Mouse (Mus musculus) heart, adult 2 months (tissue): ENCODE measurements around the gene Rnf114. TPM values are rescaled to one million over a fixed set of nuclear protein-coding genes. Genes with fewer than 3 reads are reported as not detected.

Experiments used
- DNase-seq, 2 experiments: peaks; one replicate each; pipeline ENCODE4 v3.0.0; 2021
- H3K27ac ChIP-seq: fragments of 200-600 bp; 2 replicates; pipeline ENCODE4 v1.8.1; 2022
- H3K27me3 ChIP-seq: fragments of 200-500 bp; 2 replicates; pipeline ENCODE4 v1.6.1; 2012; ENCODE audit warnings: mild to moderate bottlenecking, low read length, inconsistent platforms, mixed read lengths; ENCODE audit not compliant: control insufficient read depth, insufficient read depth
- H3K36me3 ChIP-seq: fragments of 200-500 bp; 2 replicates; pipeline ENCODE4 v1.6.1; 2012; ENCODE audit warnings: low read length, inconsistent platforms; ENCODE audit not compliant: control insufficient read depth, insufficient read depth
- H3K4me1 ChIP-seq: fragments of 200-500 bp; 2 replicates; pipeline ENCODE4 v1.6.1; 2011; ENCODE audit warnings: low read length; ENCODE audit not compliant: control insufficient read depth, insufficient read depth
- H3K4me3 ChIP-seq: fragments of 200-600 bp; 2 replicates; pipeline ENCODE4 v1.8.1; 2022
- H3K79me2 ChIP-seq: fragments of 200-500 bp; replicated peaks from 2 replicates; pipeline ENCODE4 v1.6.1; 2012; ENCODE audit warnings: mild to moderate bottlenecking, inconsistent platforms, low read length, moderate library complexity, mixed read lengths; ENCODE audit not compliant: control insufficient read depth, insufficient read depth
- H3K9ac ChIP-seq: fragments of 200-500 bp; 2 replicates; pipeline ENCODE4 v1.6.1; 2012; ENCODE audit warnings: low read depth, mild to moderate bottlenecking, control low read depth, inconsistent platforms, low read length, mixed read lengths
- CTCF ChIP-seq: fragments of 200-600 bp; IDR thresholded peaks from 2 replicates; pipeline ENCODE4 v1.8.1; 2022; ENCODE audit warnings: antibody characterized with exemption, mild to moderate bottlenecking, moderate library complexity
- EP300 ChIP-seq: fragments of 200-500 bp; IDR thresholded peaks from 2 replicates; pipeline ENCODE4 v1.6.1; 2011; ENCODE audit warnings: low read depth, low read length, control low read depth; ENCODE audit not compliant: insufficient read depth
- POLR2A ChIP-seq: fragments of 200-500 bp; IDR thresholded peaks from 2 replicates; pipeline ENCODE4 v1.6.1; 2011; ENCODE audit warnings: mild to moderate bottlenecking, low read depth, low read length, control low read depth; ENCODE audit not compliant: insufficient read depth
- WGBS: fragments of 180-500 bp; shearing (Covaris S2); methylation state at CpG from one replicate; pipeline ENCODE4 v1.1.7; 2018; 5-methylcytosine and 5-hydroxymethylcytosine counted together
- intact Hi-C: fragments of 180-260 bp; cut with DNase I; formaldehyde crosslinking; loops from one replicate; pipeline ENCODE4 v1.15.1; 2025
- polyA plus RNA-seq: library from polyadenylated mRNA; depleted of rRNA; stranded (reverse); fragments of >200 nt; gene quantifications from 2 replicates; pipeline ENCODE4 v1.2.3, GENCODE M21; 2012
- total RNA-seq, 2 experiments: library from RNA; stranded (reverse); gene quantifications; 2 replicates each; pipeline ENCODE4 v1.2.3; 2021

The Rnf114 gene
- total and polyA plus RNA-seq, 3 experiments = 60.4 to 96.3 (median 76.7) TPM

DNA sequence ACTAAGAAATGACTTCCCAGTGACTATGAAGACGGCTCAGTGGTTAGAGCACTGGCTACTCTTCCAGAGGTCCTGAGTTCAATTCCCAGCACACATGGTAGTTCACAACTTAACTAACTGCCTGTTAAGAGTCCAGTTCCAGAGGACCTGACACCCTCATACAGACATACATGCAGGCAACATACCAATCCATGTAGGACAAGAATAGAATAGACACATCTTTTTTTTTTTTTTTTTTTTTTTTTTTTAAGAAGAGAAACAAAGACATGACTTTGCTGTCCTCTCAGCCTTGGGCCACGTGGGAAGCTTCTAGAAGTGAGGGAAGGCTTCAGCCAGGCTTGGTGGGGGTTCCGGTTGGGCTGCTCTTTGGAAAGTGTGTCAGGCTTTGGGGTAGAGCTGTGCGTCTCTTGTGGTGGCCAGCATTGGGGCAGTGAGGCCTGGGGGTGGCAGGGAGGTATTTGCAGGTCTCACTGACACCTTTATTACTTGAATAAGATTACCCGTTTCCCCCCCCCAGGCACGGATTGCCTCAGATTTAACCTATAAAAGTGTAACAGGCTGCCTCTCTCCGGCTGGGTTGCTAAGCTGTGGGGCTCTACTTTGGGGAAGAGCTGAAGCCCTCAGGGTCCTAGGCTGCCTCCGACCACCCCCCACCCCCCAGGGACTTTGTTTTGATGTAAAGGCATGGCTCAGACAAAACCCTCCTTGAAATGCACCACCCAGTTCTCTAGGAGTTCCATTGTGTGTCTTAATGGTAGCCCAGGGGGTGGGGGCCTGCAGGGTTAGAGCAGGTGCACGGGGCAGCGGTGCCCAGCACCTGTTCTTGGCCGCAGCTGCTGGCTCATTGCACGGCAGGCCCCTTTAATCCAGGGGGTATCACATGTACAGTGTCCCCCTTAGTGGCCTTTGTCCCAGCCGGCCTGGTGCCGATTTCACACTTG, 47.4 kb downstream of the Rnf114 start:
- Histone ChIP-seq H3K4me3 (peak overlapping the region; percentile 61), H3K9ac (peak overlapping the region; percentile 41), H3K27me3 (no peaks in the 10 kb centered on the region), H3K36me3 (no peaks in the 10 kb centered on the region), H3K79me2 (no peaks in the 10 kb centered on the region), H3K27ac (peak overlapping the region; percentile 68), H3K4me1 (peaks cover 9% of the 10 kb centered on the region)
- intact Hi-C loops = no loop called here
- no peak for DNase-seq
- TF ChIP-seq EP300 (no peak), POLR2A (no peak), CTCF (no peak)
- WGBS = 67% methylated on average over 14 of the region's 14 CpGs

GRCm38 (mm10) chr2:167540477-167541110, 48.1 kb downstream of the Rnf114 start:
- Histone ChIP-seq H3K36me3 (no peaks in the 10 kb centered on the region), H3K27me3 (no peaks in the 10 kb centered on the region), H3K4me1 (peaks cover 9% of the 10 kb centered on the region), H3K27ac (peak overlapping the region; percentile 54), H3K9ac (peak overlapping the region; percentile 37; the same call in 1 of the 2 replicates), H3K79me2 (no peaks in the 10 kb centered on the region), H3K4me3 (peak overlapping the region; percentile 33; the same call in 1 of the 2 replicates)
- TF ChIP-seq POLR2A (no peak), EP300 (no peak), CTCF (no peak)
- DNase-seq = no peak
- 62% methylated on average over 12 of the region's 12 CpGs for WGBS
- intact Hi-C loops = no loop called here

DNA sequence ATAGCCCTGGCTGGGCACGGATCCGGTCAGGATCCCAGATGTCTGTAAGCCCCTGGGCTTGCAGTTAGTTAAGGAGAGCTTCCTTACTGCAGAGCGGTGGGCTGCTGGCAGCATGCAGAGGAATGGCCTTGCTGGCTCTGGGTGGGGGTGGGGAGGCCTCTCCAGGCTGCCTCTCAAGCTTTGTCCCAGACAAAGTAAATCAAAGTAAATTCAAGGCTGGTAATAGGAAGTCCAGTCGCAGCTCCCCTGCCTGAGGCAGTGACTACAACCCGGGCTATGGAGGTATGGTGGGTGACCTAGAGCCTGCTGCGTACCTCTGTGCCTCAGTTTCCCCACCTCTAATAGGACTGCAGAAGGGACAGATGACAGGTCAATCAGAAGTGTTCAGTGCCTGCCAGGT, 48.9 kb downstream of the Rnf114 start:
- no peak for DNase-seq
- no peak overlapping the region; the same call in 1 of the 2 replicates for H3K27ac ChIP-seq
- peaks cover 10% of the 10 kb centered on the region for H3K4me1 ChIP-seq
- H3K9ac ChIP-seq = peak overlapping the region; percentile 1; the same call in 1 of the 2 replicates
- H3K79me2 ChIP-seq = no peaks in the 10 kb centered on the region
- peak overlapping the region; percentile 33; the same call in 1 of the 2 replicates for H3K4me3 ChIP-seq
- no peak for TF ChIP-seq CTCF
- no peak for TF ChIP-seq POLR2A
- TF ChIP-seq EP300 = no peak
- WGBS = 67% methylated on average over 6 of the region's 6 CpGs
- intact Hi-C loops = no loop called here
- no peaks in the 10 kb centered on the region for H3K27me3 ChIP-seq
- H3K36me3 ChIP-seq = no peaks in the 10 kb centered on the region

GRCm38 (mm10) chr2:167541761-167542160, 49.3 kb downstream of the Rnf114 start:
- H3K4me3 ChIP-seq = no peak overlapping the region
- H3K27me3 ChIP-seq = no peaks in the 10 kb centered on the region
- no peaks in the 10 kb centered on the region for H3K36me3 ChIP-seq
- H3K4me1 ChIP-seq = peaks cover 14% of the 10 kb centered on the region
- TF ChIP-seq CTCF = no peak
- no peak for TF ChIP-seq EP300
- no peak for TF ChIP-seq POLR2A
- 85% methylated on average over 12 of the region's 12 CpGs for WGBS
- no peak overlapping the region; the same call in 1 of the 2 replicates for H3K27ac ChIP-seq
- intact Hi-C loops = loop anchor here (2.0 kb wide), 1 partner anchor 23 kb away; no protein-coding TSS in a partner anchor
- DNase-seq = no peak
- no peak overlapping the region for H3K9ac ChIP-seq
- H3K79me2 ChIP-seq = no peaks in the 10 kb centered on the region

DNA sequence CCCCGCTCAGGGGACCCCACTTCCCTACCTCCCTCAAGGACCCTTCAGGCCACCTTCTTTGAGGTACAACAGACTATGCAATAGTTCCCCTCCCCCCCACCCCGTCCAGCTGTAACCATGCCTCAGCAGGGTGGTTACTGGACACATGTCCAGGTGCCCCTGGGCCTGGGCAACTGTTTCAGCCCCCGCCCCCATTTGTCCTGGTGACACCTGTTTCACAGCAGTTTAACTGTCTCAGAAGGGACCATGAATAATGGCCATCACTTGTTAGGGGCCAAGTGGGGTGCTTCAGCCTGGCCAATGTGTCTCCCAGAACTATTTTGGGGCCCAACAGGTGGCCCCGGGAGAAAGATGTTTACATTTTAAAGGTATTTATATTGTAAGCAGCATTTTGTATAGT, 49.9 kb downstream of the Rnf114 start:
- Histone ChIP-seq H3K27ac (peak overlapping the region; percentile 76), H3K36me3 (no peaks in the 10 kb centered on the region), H3K79me2 (no peaks in the 10 kb centered on the region), H3K4me3 (no peak overlapping the region), H3K27me3 (no peaks in the 10 kb centered on the region), H3K9ac (no peak overlapping the region), H3K4me1 (peaks cover 14% of the 10 kb centered on the region)
- no peak for TF ChIP-seq CTCF
- TF ChIP-seq EP300 = no peak
- TF ChIP-seq POLR2A = no peak
- intact Hi-C loops = loop anchor here (2.0 kb wide), 1 partner anchor 22 kb away; no protein-coding TSS in a partner anchor
- no peak for DNase-seq
- 87% methylated on average over 4 of the region's 4 CpGs for WGBS
